Mouse (Mus musculus): ENCODE data around the gene Hoxa7.

Hoxa7 gene

GRCm38 (mm10) chr6:52239625-52240388 is 18.2 kb upstream of the Hoxa7 start:
- DNase-seq (ENCODE audit: low spot score in 2 of 2) = no peak

GRCm38 (mm10) chr6:52238976-52239375 is 17.3 kb upstream of the Hoxa7 start:
- no peak for DNase-seq (ENCODE audit: low spot score in 2 of 2)

GRCm38 (mm10) chr6:52238155-52238545 is 16.5 kb upstream of the Hoxa7 start:
- DNase-seq (ENCODE audit: low spot score in 2 of 2) = no peak

GRCm38 (mm10) chr6:52237346-52238154 is 15.9 kb upstream of the Hoxa7 start:
- no peak for DNase-seq (ENCODE audit: low spot score in 2 of 2)

GRCm38 (mm10) chr6:52236806-52237205 is 15.2 kb upstream of the Hoxa7 start:
- no peak for DNase-seq (ENCODE audit: low spot score in 2 of 2)

GRCm38 (mm10) chr6:52235866-52236265 is 14.2 kb upstream of the Hoxa7 start:
- DNase-seq (ENCODE audit: low spot score in 2 of 2) = no peak

GRCm38 (mm10) chr6:52235267-52235666 is 13.6 kb upstream of the Hoxa7 start:
- DNase-seq (ENCODE audit: low spot score in 2 of 2) = no peak

- no peak for DNase-seq (ENCODE audit: low spot score in 2 of 2)
These were observed 12.9 kb upstream of the Hoxa7 start for GRCm38 (mm10) chr6:52234428-52235140.

GRCm38 (mm10) chr6:52233546-52234427 is 12.1 kb upstream of the Hoxa7 start:
- no peak for DNase-seq (ENCODE audit: low spot score in 2 of 2)

- DNase-seq (ENCODE audit: low spot score in 2 of 2) = peak in 1 of 2 experiments; percentile 56
These were observed 11.4 kb upstream of the Hoxa7 start for GRCm38 (mm10) chr6:52232984-52233545.

- no peak for DNase-seq (ENCODE audit: low spot score in 2 of 2)
These were observed 10.9 kb upstream of the Hoxa7 start for GRCm38 (mm10) chr6:52232568-52232965.

GRCm38 (mm10) chr6:52231885-52232567 is 10.4 kb upstream of the Hoxa7 start:
- no peak for DNase-seq (ENCODE audit: low spot score in 2 of 2)

- DNase-seq (ENCODE audit: low spot score in 2 of 2) = no peak
These were observed 9.0 kb upstream of the Hoxa7 start, which contains the start of gene Hoxa9 for GRCm38 (mm10) chr6:52230516-52231165. Gene Hoxa9, minus strand, starts transcription at chr6:52231089.

GRCm38 (mm10) chr6:52229558-52230416 is 8.1 kb upstream of the Hoxa7 start:
- DNase-seq (ENCODE audit: low spot score in 2 of 2) = no peak

GRCm38 (mm10) chr6:52228475-52229465 is 7.1 kb upstream of the Hoxa7 start:
- no peak for DNase-seq (ENCODE audit: low spot score in 2 of 2)

- no peak for DNase-seq (ENCODE audit: low spot score in 2 of 2)
These were observed 6.0 kb upstream of the Hoxa7 start for GRCm38 (mm10) chr6:52227470-52228222.

All from spleen, postnatal 4 days (tissue).